Mouse (Mus musculus): ENCODE measurements at regions not wholly inside any gene's neighbourhood (a gene's known extent, or its start where the extent isn't known, plus 50 kb on each side); places are given as distances from the start of the nearest gene placed in this dataset.

DNA sequence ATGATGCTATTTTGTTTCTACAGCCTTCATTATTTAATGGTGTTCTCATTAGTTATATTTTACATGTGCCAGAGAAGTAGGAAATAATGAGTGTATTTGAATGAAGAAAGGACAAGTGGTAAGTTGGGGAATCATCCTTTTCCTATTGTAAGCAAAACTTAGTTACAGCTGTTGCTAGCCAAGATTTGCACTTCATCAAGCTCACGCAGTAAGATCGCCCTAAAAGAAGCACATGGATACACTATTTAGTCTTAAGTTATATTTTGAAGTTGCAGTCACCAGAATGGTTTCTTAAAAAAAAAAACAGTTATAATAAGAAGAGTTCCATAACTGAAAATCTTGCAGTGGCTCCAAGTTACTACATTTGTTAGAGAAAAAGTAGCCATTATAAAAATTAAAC lies 410.3 kb upstream of the Cntn6 start:
- 84% methylated on average over 2 of the region's 2 CpGs for WGBS
- H3K4me1 ChIP-seq (ENCODE audit: control insufficient read depth, insufficient read depth, low read length): no peaks in the 10 kb centered on the region
- H3K9me3 ChIP-seq (replicated peaks; ENCODE audit: control insufficient read depth, low read length): no peaks in the 10 kb centered on the region
- no peak overlapping the region for H3K27ac ChIP-seq (ENCODE audit: low read length)
- no peaks in the 10 kb centered on the region for H3K36me3 ChIP-seq (ENCODE audit: control insufficient read depth, insufficient read depth, low read length)
- H3K4me3 ChIP-seq (replicated peaks; ENCODE audit: low read length): no peak overlapping the region
- H3K4me2 ChIP-seq (ENCODE audit: low read depth, low read length): no peak overlapping the region
- no peak overlapping the region for H3K9ac ChIP-seq (ENCODE audit: low read length)
- no peaks in the 10 kb centered on the region for H3K27me3 ChIP-seq (ENCODE audit: control insufficient read depth, insufficient read depth, low read length)
- no peak for ATAC-seq (ENCODE audit: insufficient read depth, low FRiP score)

DNA sequence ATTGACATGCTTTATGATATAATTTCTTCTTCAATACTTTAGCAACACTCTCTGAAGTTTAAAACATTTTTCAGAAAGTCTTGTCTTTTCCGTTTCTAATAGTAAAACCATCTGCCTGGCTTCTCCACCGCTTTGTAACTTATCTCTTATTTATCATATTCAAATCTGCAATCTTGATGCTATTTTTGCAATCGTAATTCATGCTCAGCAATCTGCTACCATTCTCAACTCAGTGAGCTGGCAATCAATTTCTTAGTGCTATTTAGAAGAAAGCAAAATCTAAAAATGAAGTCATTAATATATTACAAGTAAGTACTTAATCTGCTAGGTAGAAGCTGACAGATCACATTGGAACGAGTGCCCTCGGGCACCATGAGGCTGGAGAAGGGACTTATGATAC lies 384.2 kb upstream of the Cntn6 start:
- H3K27me3 ChIP-seq (ENCODE audit: control insufficient read depth, insufficient read depth, low read length): no peaks in the 10 kb centered on the region
- no peak overlapping the region for H3K4me2 ChIP-seq (ENCODE audit: low read depth, low read length)
- no peak overlapping the region for H3K27ac ChIP-seq (ENCODE audit: low read length)
- H3K36me3 ChIP-seq (ENCODE audit: control insufficient read depth, insufficient read depth, low read length): no peaks in the 10 kb centered on the region
- H3K9ac ChIP-seq (ENCODE audit: low read length): no peak overlapping the region
- no peaks in the 10 kb centered on the region for H3K9me3 ChIP-seq (replicated peaks; ENCODE audit: control insufficient read depth, low read length)
- no peak for ATAC-seq (ENCODE audit: insufficient read depth, low FRiP score)
- no peaks in the 10 kb centered on the region for H3K4me1 ChIP-seq (ENCODE audit: control insufficient read depth, insufficient read depth, low read length)
- 67% methylated on average over 5 of the region's 5 CpGs for WGBS
- H3K4me3 ChIP-seq (replicated peaks; ENCODE audit: low read length): no peak overlapping the region

Data from stomach, embryonic 16.5 days (tissue).